Mouse (Mus musculus) lung, adult 2 months (tissue): ENCODE results near the gene Cadps.

Experiments
- CTCF ChIP-seq: fragments of 200-500 bp; IDR thresholded peaks from 2 replicates; pipeline ENCODE4 v1.5.1; 2011; ENCODE audit warnings: mild to moderate bottlenecking, low read length, control low read depth; ENCODE audit not compliant: insufficient read depth
- POLR2A ChIP-seq: fragments of 200-500 bp; IDR thresholded peaks from 2 replicates; pipeline ENCODE4 v1.6.1; 2011; ENCODE audit warnings: low read depth, mild to moderate bottlenecking, control low read depth, low read length, borderline replicate concordance; ENCODE audit errors: extremely low read depth

DNA sequence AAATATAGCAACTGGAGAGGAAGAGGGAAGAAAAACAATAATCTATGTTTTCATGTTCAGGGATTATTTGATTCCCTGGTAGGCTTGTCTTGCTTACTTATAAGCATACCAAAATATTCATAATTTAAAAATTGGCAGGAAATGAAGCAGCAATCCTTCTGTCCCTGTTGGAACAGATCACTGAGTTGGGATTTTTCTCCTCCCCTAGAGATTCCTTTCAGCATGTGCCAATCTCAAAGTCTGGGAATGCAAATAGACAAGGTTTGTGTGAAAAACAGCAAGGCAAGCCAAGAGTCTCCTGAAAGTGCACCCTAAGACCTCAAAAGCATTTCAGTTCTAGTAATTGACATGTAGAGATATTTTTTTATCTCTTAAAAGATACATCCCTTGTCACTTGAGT is 16.1 kb upstream of the Cadps start:
- TF ChIP-seq POLR2A (no peak), CTCF (no peak)
